Mouse (Mus musculus) heart, adult 2 months (tissue): ENCODE data around the gene Lingo3. TPM values are rescaled to one million over a fixed set of nuclear protein-coding genes. Genes with fewer than 3 reads are reported as not detected.
A peak's percentile ranks its signal among the peaks of the same experiment; 100 is the strongest.

Source experiments
- DNase-seq, 2 experiments: peaks; one replicate each; pipeline ENCODE4 v3.0.0; 2021
- H3K27ac ChIP-seq: fragments of 200-600 bp; 2 replicates; pipeline ENCODE4 v1.8.1; 2022
- H3K27me3 ChIP-seq: fragments of 200-500 bp; 2 replicates; pipeline ENCODE4 v1.6.1; 2012; ENCODE audit warnings: mild to moderate bottlenecking, low read length, inconsistent platforms, mixed read lengths; ENCODE audit not compliant: control insufficient read depth, insufficient read depth
- H3K36me3 ChIP-seq: fragments of 200-500 bp; 2 replicates; pipeline ENCODE4 v1.6.1; 2012; ENCODE audit warnings: low read length, inconsistent platforms; ENCODE audit not compliant: control insufficient read depth, insufficient read depth
- H3K4me1 ChIP-seq: fragments of 200-500 bp; 2 replicates; pipeline ENCODE4 v1.6.1; 2011; ENCODE audit warnings: low read length; ENCODE audit not compliant: control insufficient read depth, insufficient read depth
- H3K4me3 ChIP-seq: fragments of 200-600 bp; 2 replicates; pipeline ENCODE4 v1.8.1; 2022
- H3K79me2 ChIP-seq: fragments of 200-500 bp; replicated peaks from 2 replicates; pipeline ENCODE4 v1.6.1; 2012; ENCODE audit warnings: mild to moderate bottlenecking, inconsistent platforms, low read length, moderate library complexity, mixed read lengths; ENCODE audit not compliant: control insufficient read depth, insufficient read depth
- H3K9ac ChIP-seq: fragments of 200-500 bp; 2 replicates; pipeline ENCODE4 v1.6.1; 2012; ENCODE audit warnings: low read depth, mild to moderate bottlenecking, control low read depth, inconsistent platforms, low read length, mixed read lengths
- CTCF ChIP-seq: fragments of 200-600 bp; IDR thresholded peaks from 2 replicates; pipeline ENCODE4 v1.8.1; 2022; ENCODE audit warnings: antibody characterized with exemption, mild to moderate bottlenecking, moderate library complexity
- EP300 ChIP-seq: fragments of 200-500 bp; IDR thresholded peaks from 2 replicates; pipeline ENCODE4 v1.6.1; 2011; ENCODE audit warnings: low read depth, low read length, control low read depth; ENCODE audit not compliant: insufficient read depth
- POLR2A ChIP-seq: fragments of 200-500 bp; IDR thresholded peaks from 2 replicates; pipeline ENCODE4 v1.6.1; 2011; ENCODE audit warnings: mild to moderate bottlenecking, low read depth, low read length, control low read depth; ENCODE audit not compliant: insufficient read depth
- WGBS: fragments of 180-500 bp; shearing (Covaris S2); methylation state at CpG from one replicate; pipeline ENCODE4 v1.1.7; 2018; 5-methylcytosine and 5-hydroxymethylcytosine counted together
- intact Hi-C: fragments of 180-260 bp; cut with DNase I; formaldehyde crosslinking; loops from one replicate; pipeline ENCODE4 v1.15.1; 2025
- polyA plus RNA-seq: library from polyadenylated mRNA; depleted of rRNA; stranded (reverse); fragments of >200 nt; gene quantifications from 2 replicates; pipeline ENCODE4 v1.2.3, GENCODE M21; 2012
- total RNA-seq, 2 experiments: library from RNA; stranded (reverse); gene quantifications; 2 replicates each; pipeline ENCODE4 v1.2.3; 2021

Lingo3 gene
- total and polyA plus RNA-seq, 3 experiments: 10.7 to 15.8 (median 12.0) TPM

DNA sequence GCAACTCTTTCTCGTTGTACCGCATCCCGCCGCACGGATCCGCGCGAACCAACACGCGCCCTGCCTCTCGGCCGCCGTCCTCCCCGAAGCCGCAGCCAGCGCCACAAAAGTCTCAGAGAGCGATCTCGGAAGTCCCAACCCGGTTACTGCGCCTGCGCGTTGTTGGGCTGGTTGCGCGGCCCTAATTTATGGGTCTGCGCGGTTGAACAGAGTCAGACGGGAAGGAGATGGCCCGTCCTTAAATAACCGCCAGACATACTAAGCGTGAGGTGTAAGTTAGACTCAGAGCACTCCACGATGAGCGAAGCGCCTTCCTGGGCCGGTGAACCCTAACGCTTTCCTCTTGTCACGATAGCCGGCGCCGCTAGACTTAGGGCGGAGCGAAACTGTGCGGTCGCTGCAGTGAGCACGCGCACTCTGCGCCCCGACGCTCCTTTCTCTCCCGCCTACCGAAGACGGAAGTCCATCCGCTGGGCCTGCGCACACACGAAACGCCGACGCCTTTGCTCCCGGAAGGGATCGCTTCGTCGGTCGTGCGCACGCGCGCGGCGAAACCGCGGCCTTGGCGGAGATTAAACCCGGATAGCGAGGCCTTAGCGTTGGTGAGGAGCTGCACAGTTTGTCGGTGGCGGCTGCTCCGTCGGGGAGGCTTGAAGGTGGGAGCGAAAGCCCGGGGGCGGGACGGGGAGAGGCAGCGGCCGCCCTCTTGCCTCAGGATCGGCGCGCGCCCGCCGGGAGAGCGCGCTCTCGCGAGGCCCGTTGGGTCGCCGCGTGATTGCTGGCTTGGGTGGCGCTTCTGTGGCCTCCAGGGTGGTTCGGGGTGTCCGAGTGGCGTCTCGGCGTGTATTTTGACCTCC lies 45.5 kb downstream of the Lingo3 start, which contains the start of the genes Sf3a2 and Plekhj1:
TSS of gene Sf3a2 (plus strand) at position 49 of the 857 bp plus-strand sequence.
TSS of gene Plekhj1 (minus strand) at position 477 of the 857 bp plus-strand sequence.
- Histone ChIP-seq H3K36me3 (no peaks in the 10 kb centered on the region), H3K79me2 (peaks cover 6% of the 10 kb centered on the region), H3K9ac (peak within 1 kb of the TSS; percentile 97), H3K4me3 (peak within 1 kb of the TSS; percentile 100), H3K4me1 (peaks cover 9% of the 10 kb centered on the region), H3K27me3 (no peaks in the 10 kb centered on the region), H3K27ac (peak within 1 kb of the TSS; percentile 99)
- under 1% methylated on average over 103 of the region's 104 CpGs for WGBS
- intact Hi-C loops: loop anchor here (2.0 kb wide), 1 partner anchor 28 kb away; the partner anchor contains the start of gene Oaz1
- peak; percentile 96 to 98 for DNase-seq
- TF ChIP-seq EP300 (no peak; the same call in 1 of the 2 replicates), CTCF (peak; percentile 6; the same call in 1 of the 2 replicates), POLR2A (peak; percentile 93)

DNA sequence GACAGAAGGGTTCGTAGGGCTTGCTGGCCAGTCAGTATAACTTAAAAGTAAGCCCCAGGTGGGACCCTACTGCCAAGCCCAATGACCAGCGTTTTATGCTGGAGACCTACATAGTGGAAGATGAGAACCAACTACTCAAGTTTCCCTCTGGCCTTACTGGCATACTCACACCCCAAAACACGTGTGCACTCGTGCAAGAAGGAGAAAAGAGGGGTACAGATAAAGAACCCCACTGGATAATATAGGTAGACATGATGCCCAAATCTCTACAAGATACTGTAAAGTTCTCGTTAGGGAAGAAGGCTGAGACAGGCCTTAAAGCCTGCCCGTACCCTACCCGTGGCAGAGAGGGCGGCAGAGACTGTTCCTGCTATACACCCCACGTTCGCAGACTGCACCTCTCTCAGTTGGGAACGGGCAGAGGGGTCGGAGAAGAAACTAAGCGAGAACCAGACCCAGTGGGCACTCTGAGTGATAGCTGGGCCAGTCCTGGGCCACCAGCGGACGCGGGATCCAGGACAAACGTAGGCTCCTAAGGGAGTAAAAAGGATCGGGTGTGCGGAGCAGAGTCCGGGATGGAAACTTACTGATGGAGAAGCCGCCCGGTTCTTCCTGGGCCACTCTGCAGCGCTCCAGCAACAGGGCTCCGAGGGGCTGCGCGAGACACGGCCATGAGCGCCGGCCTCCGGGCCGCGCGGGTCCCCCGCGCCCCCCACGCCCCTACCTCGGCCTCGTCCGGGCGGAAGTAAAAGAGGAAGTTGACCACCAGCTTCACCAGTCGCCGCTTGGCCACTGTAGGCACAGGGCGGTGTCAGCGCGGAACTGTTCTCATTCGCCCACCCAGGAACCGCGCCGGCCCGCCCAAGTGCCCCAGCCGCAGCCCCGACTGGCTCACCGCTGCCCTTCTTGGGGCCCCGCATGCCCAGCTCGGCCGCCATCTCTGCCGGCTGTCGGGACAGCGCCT lies 46.4 kb downstream of the Lingo3 start:
- intact Hi-C loops: loop anchor here (2.0 kb wide), 3 partner anchors 29 to 613 kb away; partner anchors contain the start of gene Oaz1

DNA sequence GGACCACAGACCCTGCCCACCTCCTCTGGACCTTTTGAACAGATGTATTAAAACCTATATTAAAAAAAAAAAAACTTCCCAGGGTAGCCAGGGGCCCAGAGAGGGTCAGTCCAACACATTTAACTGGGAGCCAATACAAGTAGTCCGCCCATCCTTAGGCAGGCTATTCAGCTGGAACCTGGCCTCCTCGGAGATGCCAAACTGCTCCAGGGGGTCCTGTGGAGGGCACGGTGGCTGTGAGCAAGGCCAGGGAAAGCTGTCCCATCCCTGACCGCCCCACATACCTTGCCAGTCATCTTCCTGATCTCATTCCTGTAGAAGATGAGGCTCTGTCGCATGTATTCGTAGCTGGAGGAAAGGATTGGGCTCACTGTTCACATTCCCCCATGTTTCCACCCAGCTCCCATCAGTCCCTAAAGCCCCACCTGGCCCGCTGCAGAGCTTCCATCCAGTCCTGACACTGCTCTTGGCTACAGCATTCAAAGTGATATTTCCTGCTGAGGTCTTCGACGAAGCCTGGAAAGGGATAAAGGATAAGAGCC lies 47.5 kb downstream of the Lingo3 start:
- DNase-seq: no peak
- WGBS: 66% methylated on average over 9 of the region's 9 CpGs
- no peaks in the 10 kb centered on the region for H3K36me3 ChIP-seq
- intact Hi-C loops: loop anchor here (2.0 kb wide), 2 partner anchors 50 to 614 kb away; no protein-coding TSS in a partner anchor
- H3K27me3 ChIP-seq: no peaks in the 10 kb centered on the region
- H3K79me2 ChIP-seq: peaks cover 5% of the 10 kb centered on the region
- TF ChIP-seq POLR2A: no peak
- TF ChIP-seq EP300: no peak
- no peak for TF ChIP-seq CTCF
- H3K27ac ChIP-seq: no peak overlapping the region
- no peak overlapping the region for H3K9ac ChIP-seq
- no peak overlapping the region for H3K4me3 ChIP-seq
- peaks cover 9% of the 10 kb centered on the region for H3K4me1 ChIP-seq

More for the DNA sequence above, 46.4 kb downstream of the Lingo3 start:
- no peak for DNase-seq
- Histone ChIP-seq H3K9ac (peak overlapping the region; percentile 90), H3K4me3 (peak overlapping the region; percentile 100), H3K36me3 (no peaks in the 10 kb centered on the region), H3K4me1 (peaks cover 9% of the 10 kb centered on the region), H3K27ac (peak overlapping the region; percentile 99), H3K27me3 (no peaks in the 10 kb centered on the region), H3K79me2 (peaks cover 6% of the 10 kb centered on the region)
- TF ChIP-seq EP300 (no peak), POLR2A (no peak), CTCF (no peak)
- 2% methylated on average over 59 of the region's 59 CpGs for WGBS

DNA sequence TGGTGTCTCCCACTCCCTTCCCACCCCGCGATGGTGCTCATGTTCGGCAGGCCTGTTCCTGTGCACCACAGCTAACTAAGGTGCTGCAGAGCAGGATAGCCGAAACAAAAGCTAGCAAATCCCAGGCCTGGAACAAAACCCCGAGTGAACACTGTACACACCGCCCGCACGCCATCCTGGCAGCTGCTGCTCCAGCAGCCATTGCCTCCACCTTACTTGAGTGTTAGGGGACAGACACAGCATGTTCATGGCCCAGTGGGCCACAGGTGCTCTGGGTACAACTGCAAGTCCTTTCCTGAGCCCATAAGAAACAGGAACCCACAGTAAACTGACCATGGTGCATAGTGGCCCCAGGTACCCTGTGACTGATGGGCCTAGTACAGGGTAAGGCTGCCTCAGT lies 49.1 kb downstream of the Lingo3 start:
- TF ChIP-seq POLR2A (0 out of 2 replicates have a peak, but pooled peaks have one; percentile 13), EP300 (no peak)
- H3K4me1 ChIP-seq: peaks cover 9% of the 10 kb centered on the region
- peaks cover 5% of the 10 kb centered on the region for H3K79me2 ChIP-seq
- H3K9ac ChIP-seq: no peak overlapping the region
- intact Hi-C loops: no loop called here
- WGBS: 85% methylated on average over 8 of the region's 8 CpGs
- no peaks in the 10 kb centered on the region for H3K27me3 ChIP-seq
- H3K36me3 ChIP-seq: no peaks in the 10 kb centered on the region
- no peak for DNase-seq
- no peak overlapping the region for H3K27ac ChIP-seq
- H3K4me3 ChIP-seq: no peak overlapping the region

DNA sequence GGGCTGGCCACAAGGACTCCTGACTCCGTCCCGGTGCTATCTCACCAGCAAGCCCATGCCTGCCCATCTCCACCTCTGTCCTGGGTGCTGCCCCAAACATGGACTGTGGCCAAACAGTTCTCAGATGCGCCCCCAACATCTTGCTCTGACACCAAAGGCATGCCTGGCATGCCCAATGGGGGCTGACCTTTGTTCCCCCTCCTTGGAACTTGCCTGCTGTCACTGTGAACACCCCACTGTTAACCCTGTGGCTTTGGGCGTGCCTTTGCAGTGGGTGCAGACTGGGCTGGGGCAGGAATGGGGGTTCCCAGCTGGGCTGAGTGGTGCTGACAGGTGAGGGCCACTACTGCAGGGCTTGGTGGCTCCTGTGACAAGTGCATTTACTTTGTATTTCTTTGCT lies 50.0 kb downstream of the Lingo3 start:
- intact Hi-C loops: no loop called here
- Histone ChIP-seq H3K27me3 (no peaks in the 10 kb centered on the region), H3K4me1 (peaks cover 7% of the 10 kb centered on the region), H3K9ac (no peak overlapping the region), H3K27ac (no peak overlapping the region), H3K36me3 (no peaks in the 10 kb centered on the region), H3K79me2 (no peaks in the 10 kb centered on the region), H3K4me3 (no peak overlapping the region)
- DNase-seq: no peak
- no peak for TF ChIP-seq EP300
- no peak for TF ChIP-seq POLR2A
- TF ChIP-seq CTCF: no peak
- WGBS: 75% methylated on average over 4 of the region's 4 CpGs
